Mouse (Mus musculus) neural tube, embryonic 14.5 days (tissue): ENCODE measurements at regions not wholly inside any gene's neighbourhood (a gene's known extent, or its start where the extent isn't known, plus 50 kb on each side); places are given as distances from the start of the nearest gene placed in this dataset.

ENCODE experiments used
- ATAC-seq: fragments of 200-750 bp; cut with Nextera tagmentation; 2 replicates; pipeline ENCODE4 v1.8.0; 2017; ENCODE audit warnings: low read depth, mild to moderate bottlenecking, moderate TSS enrichment, moderate library complexity
- H3K27ac ChIP-seq: fragments of 300-500 bp; sonication (generic); 2 replicates; pipeline ENCODE4 v1.5.1; 2014; ENCODE audit warnings: low read depth, mild to moderate bottlenecking, control low read depth, low read length, moderate library complexity, mixed read lengths
- H3K27me3 ChIP-seq: fragments of 300-500 bp; sonication (generic); 2 replicates; pipeline ENCODE4 v1.6.1; 2014; ENCODE audit warnings: low read length; ENCODE audit not compliant: control insufficient read depth, insufficient read depth
- H3K36me3 ChIP-seq: fragments of 300-500 bp; sonication (generic); 2 replicates; pipeline ENCODE4 v1.6.1; 2014; ENCODE audit warnings: low read length, mixed read lengths; ENCODE audit not compliant: control insufficient read depth, insufficient read depth
- H3K4me1 ChIP-seq: fragments of 300-500 bp; sonication (generic); 2 replicates; pipeline ENCODE4 v1.6.1; 2014; ENCODE audit warnings: low read length; ENCODE audit not compliant: control insufficient read depth, insufficient read depth
- H3K4me2 ChIP-seq: fragments of 300-500 bp; sonication (generic); 2 replicates; pipeline ENCODE4 v1.6.1; 2014; ENCODE audit warnings: mild to moderate bottlenecking, low read depth, low read length, control low read depth
- H3K4me3 ChIP-seq: fragments of 300-500 bp; sonication (generic); 2 replicates; pipeline ENCODE4 v1.5.1; 2014; ENCODE audit warnings: low read depth, low read length, control low read depth, mixed read lengths
- H3K9ac ChIP-seq: fragments of 300-500 bp; sonication (generic); replicated peaks from 2 replicates; pipeline ENCODE4 v1.6.1; 2014; ENCODE audit warnings: low read depth, mild to moderate bottlenecking, control low read depth, low read length, mixed read lengths
- H3K9me3 ChIP-seq: fragments of 300-500 bp; sonication (generic); 2 replicates; pipeline ENCODE4 v1.6.1; 2016; ENCODE audit warnings: low read length; ENCODE audit not compliant: control insufficient read depth
- WGBS: fragments of 180-500 bp; shearing (Covaris S2); extraction: QIAGEN DNeasy Blood & Tissue Kit; methylation state at CpG from one replicate; pipeline ENCODE4 v1.1.7; 2014; 5-methylcytosine and 5-hydroxymethylcytosine counted together

DNA sequence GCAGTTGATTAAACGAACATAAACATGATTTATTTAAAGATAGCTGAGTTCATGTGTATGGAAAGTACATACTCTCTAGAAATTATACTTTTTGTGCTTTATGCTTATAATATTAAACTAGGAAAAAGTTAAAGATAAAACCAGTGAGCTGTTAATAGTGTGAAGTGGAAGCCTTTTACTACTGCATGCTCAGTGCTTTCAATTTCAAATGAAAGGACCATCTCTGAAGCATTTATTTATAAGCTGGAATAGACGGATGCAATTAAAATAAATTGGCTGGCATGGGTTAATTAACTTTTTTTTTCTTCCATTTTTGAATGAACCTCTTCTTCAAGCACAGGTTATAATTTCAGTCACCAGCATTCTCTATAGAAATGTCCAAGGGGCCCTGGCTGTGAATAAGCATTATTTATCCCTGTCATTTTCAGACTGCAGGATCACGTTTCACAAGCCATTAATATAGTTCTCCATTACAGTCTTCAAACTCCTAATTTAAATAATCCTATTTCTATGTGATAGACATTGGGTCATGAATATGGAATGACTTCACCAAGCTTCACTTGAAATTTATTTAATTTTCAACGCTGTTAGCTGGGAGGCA is 396.8 kb upstream of the Cdh18 start:
- Histone ChIP-seq H3K4me1 (no peaks in the 10 kb centered on the region), H3K36me3 (no peaks in the 10 kb centered on the region), H3K4me2 (no peak overlapping the region), H3K27ac (no peak overlapping the region), H3K9ac (no peak overlapping the region), H3K4me3 (no peak overlapping the region), H3K9me3 (no peaks in the 10 kb centered on the region), H3K27me3 (no peaks in the 10 kb centered on the region)
- 56% methylated on average over 4 of the region's 4 CpGs for WGBS
- ATAC-seq, result no peak

DNA sequence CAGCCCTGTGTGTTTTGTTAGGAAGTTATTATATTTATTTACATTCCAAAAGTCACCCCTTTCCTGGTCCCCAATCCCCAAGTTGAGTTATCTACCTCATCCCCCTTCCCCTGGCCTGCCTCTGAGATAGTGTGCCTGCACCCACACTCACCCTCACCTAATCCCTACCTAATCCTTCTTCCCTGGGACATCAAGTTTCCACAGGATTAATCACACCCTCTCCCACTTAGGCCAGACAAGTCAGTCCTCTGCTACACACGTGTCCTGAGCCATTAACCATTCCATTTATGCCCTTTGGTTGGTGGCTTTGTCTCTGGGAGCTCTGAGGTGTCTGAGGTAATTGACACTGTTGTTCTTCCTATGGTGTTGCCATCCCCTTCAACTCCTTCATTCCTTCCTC is 396.1 kb upstream of the Cdh18 start:
- Histone ChIP-seq H3K4me3 (no peak overlapping the region), H3K9me3 (no peaks in the 10 kb centered on the region), H3K9ac (no peak overlapping the region), H3K27ac (no peak overlapping the region), H3K4me1 (no peaks in the 10 kb centered on the region), H3K4me2 (no peak overlapping the region), H3K36me3 (no peaks in the 10 kb centered on the region), H3K27me3 (no peaks in the 10 kb centered on the region)
- WGBS, result 28% methylated on average over 1 of the region's 1 CpGs
- 0 out of 2 replicates have a peak, but pooled peaks have one; percentile 24 for ATAC-seq

GRCm38 (mm10) chr15:22170302-22170701 is 378.5 kb upstream of the Cdh18 start:
- H3K36me3 ChIP-seq, result no peaks in the 10 kb centered on the region
- H3K4me1 ChIP-seq, result no peaks in the 10 kb centered on the region
- WGBS, result 81% methylated on average over 5 of the region's 5 CpGs
- no peak overlapping the region for H3K27ac ChIP-seq
- no peak overlapping the region for H3K9ac ChIP-seq
- no peak overlapping the region for H3K4me2 ChIP-seq
- H3K4me3 ChIP-seq, result no peak overlapping the region
- H3K27me3 ChIP-seq, result no peaks in the 10 kb centered on the region
- no peaks in the 10 kb centered on the region for H3K9me3 ChIP-seq
- no peak for ATAC-seq

DNA sequence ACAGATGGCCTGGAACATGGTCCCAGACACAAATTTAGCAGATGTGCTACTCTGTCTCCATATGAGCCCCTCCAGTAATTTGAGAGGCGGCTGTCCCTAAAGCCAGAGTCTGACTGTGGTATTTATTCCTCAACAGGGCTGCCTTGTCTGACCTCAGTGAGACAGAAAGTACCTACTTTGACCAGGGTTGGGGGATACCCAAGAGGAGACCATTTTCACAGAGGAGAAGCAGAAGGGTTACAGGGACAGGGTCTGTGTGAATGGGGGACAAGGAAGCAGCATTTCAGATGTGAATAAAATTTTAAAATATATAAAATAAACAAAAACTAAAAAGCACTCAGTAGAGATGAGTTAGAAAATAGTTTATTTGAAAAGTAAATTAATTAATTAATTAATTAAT is 339.8 kb upstream of the Cdh18 start:
- Histone ChIP-seq H3K9ac (no peak overlapping the region), H3K9me3 (no peaks in the 10 kb centered on the region), H3K36me3 (no peaks in the 10 kb centered on the region), H3K4me2 (no peak overlapping the region), H3K27me3 (no peaks in the 10 kb centered on the region), H3K4me1 (no peaks in the 10 kb centered on the region), H3K27ac (no peak overlapping the region), H3K4me3 (no peak overlapping the region)
- 84% methylated on average over 1 of the region's 1 CpGs for WGBS
- ATAC-seq, result no peak

- Histone ChIP-seq H3K4me3 (no peak overlapping the region), H3K4me2 (no peak overlapping the region), H3K27ac (no peak overlapping the region), H3K4me1 (no peaks in the 10 kb centered on the region), H3K9me3 (no peaks in the 10 kb centered on the region), H3K27me3 (no peaks in the 10 kb centered on the region), H3K36me3 (no peaks in the 10 kb centered on the region), H3K9ac (no peak overlapping the region)
- ATAC-seq, result no peak
- 67% methylated on average over 4 of the region's 4 CpGs for WGBS
Measured at GRCm38 (mm10) chr15:22232629-22233028, 316.2 kb upstream of the Cdh18 start.

DNA sequence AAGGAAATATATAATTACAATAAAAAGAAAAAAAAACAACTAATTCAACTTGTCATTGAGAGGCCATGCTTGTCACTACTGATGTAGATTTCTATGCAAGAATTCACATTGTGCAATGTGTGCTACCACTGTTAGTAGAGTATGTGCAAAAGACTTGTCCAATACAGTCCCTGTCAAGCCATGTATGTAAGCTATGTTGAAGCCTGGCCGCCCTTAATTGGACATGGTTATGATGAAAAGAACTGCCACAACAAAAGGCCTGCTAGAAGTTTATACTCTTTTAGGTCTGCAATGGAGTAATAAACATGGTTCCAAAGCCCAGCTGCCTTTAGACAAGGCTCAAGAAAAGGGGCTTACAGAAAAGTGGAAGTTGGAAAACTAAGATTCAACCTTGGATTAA is 267.9 kb upstream of the Cdh18 start:
- H3K9ac ChIP-seq, result no peak overlapping the region
- H3K4me1 ChIP-seq, result no peaks in the 10 kb centered on the region
- no peak overlapping the region for H3K27ac ChIP-seq
- H3K4me2 ChIP-seq, result no peak overlapping the region
- ATAC-seq, result no peak
- no peak overlapping the region for H3K4me3 ChIP-seq
- 90% methylated on average over 1 of the region's 1 CpGs for whole genome bisulfite sequencing
- no peaks in the 10 kb centered on the region for H3K27me3 ChIP-seq
- H3K36me3 ChIP-seq, result no peaks in the 10 kb centered on the region
- H3K9me3 ChIP-seq, result no peaks in the 10 kb centered on the region

DNA sequence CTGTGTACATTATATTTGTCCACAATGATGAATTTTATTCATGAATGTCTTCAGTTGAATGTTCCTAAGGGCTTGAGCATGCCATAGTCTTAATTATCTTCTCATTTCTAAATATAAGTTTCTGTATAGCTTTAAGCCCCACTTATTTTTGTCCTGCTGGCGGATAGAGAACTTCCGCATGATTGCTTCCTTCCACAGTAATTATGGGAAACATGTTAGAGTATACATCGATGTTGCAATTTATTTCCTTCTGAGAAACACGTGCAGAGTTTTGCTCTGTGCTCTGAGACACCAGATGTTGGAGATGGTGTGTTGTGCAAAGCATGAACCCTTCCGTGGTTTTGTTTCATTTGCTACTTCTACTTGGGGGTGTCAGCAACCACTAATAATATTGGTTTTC is 237.8 kb upstream of the Cdh18 start:
- H3K36me3 ChIP-seq, result no peaks in the 10 kb centered on the region
- H3K9me3 ChIP-seq, result no peaks in the 10 kb centered on the region
- H3K27ac ChIP-seq, result no peak overlapping the region
- WGBS, result 76% methylated on average over 5 of the region's 5 CpGs
- no peak overlapping the region for H3K4me2 ChIP-seq
- no peaks in the 10 kb centered on the region for H3K4me1 ChIP-seq
- no peak overlapping the region for H3K4me3 ChIP-seq
- no peak for ATAC-seq
- H3K9ac ChIP-seq, result no peak overlapping the region
- no peaks in the 10 kb centered on the region for H3K27me3 ChIP-seq

GRCm38 (mm10) chr15:22318992-22319391 is 229.8 kb upstream of the Cdh18 start:
- Histone ChIP-seq H3K27ac (no peak overlapping the region), H3K27me3 (no peaks in the 10 kb centered on the region), H3K9ac (no peak overlapping the region), H3K36me3 (no peaks in the 10 kb centered on the region), H3K9me3 (no peaks in the 10 kb centered on the region), H3K4me2 (no peak overlapping the region), H3K4me1 (no peaks in the 10 kb centered on the region), H3K4me3 (no peak overlapping the region)
- 91% methylated on average over 7 of the region's 7 CpGs for WGBS
- ATAC-seq, result no peak

GRCm38 (mm10) chr15:22338941-22339340 is 209.9 kb upstream of the Cdh18 start:
- Histone ChIP-seq H3K4me2 (no peak overlapping the region), H3K4me3 (no peak overlapping the region), H3K9me3 (no peaks in the 10 kb centered on the region), H3K27me3 (no peaks in the 10 kb centered on the region), H3K27ac (no peak overlapping the region), H3K9ac (no peak overlapping the region), H3K36me3 (no peaks in the 10 kb centered on the region), H3K4me1 (no peaks in the 10 kb centered on the region)
- ATAC-seq, result no peak
- WGBS, result 56% methylated on average over 3 of the region's 3 CpGs

DNA sequence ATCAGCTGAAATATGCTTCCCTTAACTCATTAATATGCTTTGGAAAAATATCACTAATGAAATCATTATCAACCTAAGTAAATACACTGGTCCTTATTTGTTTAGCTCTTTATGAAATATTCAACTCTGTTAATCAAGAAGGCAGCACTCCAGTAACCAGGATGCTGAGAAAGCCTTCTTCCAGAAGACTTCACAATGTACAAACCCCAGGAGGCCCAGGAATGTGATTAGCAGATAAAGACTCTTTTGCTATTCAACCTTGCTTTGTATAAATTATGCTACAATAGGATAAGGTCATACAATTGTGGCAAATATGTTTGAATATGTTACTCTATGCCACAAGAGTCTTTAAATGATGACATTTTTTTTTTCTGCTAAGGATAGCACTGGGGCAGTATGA is 204.5 kb upstream of the Cdh18 start:
- no peak overlapping the region for H3K4me3 ChIP-seq
- H3K27ac ChIP-seq, result no peak overlapping the region
- no peaks in the 10 kb centered on the region for H3K27me3 ChIP-seq
- no peaks in the 10 kb centered on the region for H3K36me3 ChIP-seq
- no peak overlapping the region for H3K4me2 ChIP-seq
- ATAC-seq, result no peak
- no peak overlapping the region for H3K9ac ChIP-seq
- H3K4me1 ChIP-seq, result no peaks in the 10 kb centered on the region
- H3K9me3 ChIP-seq, result no peaks in the 10 kb centered on the region
